20 mouse cellular contexts compared by ENCODE assay signal in genomic region chr13:20783648-20784047, GRCm38 (mm10).
"Had no signal": no experiment of that assay in that cellular context is flagged by ENCODE, and none has a peak within 500 bp of the region (broad histone marks: within the 10 kb centered on the region; RNA-seq: fewer than 3 reads in every experiment).

No protein-coding gene starts in this region.

- H3K27ac ChIP-seq: gastrocnemius, adult 2 months; heart, embryonic 13.5 days; heart, embryonic 15.5 days; hindbrain, embryonic 13.5 days; hindbrain, embryonic 15.5 days; hindbrain, postnatal 0 days; limb, embryonic 13.5 days; limb, embryonic 15.5 days; liver, embryonic 12.5 days; liver, embryonic 14.5 days had no signal

- H3K9ac ChIP-seq: heart, embryonic 13.5 days; heart, embryonic 15.5 days; hindbrain, embryonic 13.5 days; hindbrain, embryonic 15.5 days; limb, embryonic 13.5 days; limb, embryonic 15.5 days; liver, embryonic 12.5 days; liver, embryonic 14.5 days had no signal

- ATAC-seq: hindbrain, postnatal 0 days; liver, embryonic 12.5 days had no signal

- H3K4me2 ChIP-seq: heart, embryonic 11.5 days; heart, embryonic 13.5 days; heart, embryonic 15.5 days; hindbrain, embryonic 13.5 days; hindbrain, embryonic 15.5 days; limb, embryonic 13.5 days; limb, embryonic 15.5 days; liver, embryonic 12.5 days had no signal

- H3K4me3 ChIP-seq: gastrocnemius, adult 2 months; heart, embryonic 13.5 days; heart, embryonic 15.5 days; hindbrain, embryonic 13.5 days; hindbrain, embryonic 15.5 days; limb, embryonic 13.5 days; limb, embryonic 15.5 days; liver, embryonic 12.5 days had no signal

- H3K27me3 ChIP-seq: heart, embryonic 13.5 days; heart, embryonic 15.5 days; hindbrain, embryonic 13.5 days; hindbrain, embryonic 15.5 days; limb, embryonic 13.5 days; limb, embryonic 15.5 days; liver, embryonic 12.5 days had no signal

- H3K4me1 ChIP-seq: heart, embryonic 13.5 days; heart, embryonic 15.5 days; hindbrain, embryonic 13.5 days; hindbrain, embryonic 15.5 days; limb, embryonic 13.5 days; limb, embryonic 15.5 days; liver, embryonic 12.5 days had no signal

- DNase-seq: gastrocnemius, adult 2 months; gastrocnemius, postnatal 10 days; gastrocnemius, postnatal 25 days; heart, adult 18-20 months; heart, postnatal 14 days; heart, postnatal 36 days; kidney, postnatal 10 days; layer of hippocampus, adult 9-11 months; layer of hippocampus, postnatal 36 days; left cerebral cortex, postnatal 4 days had no signal

- H3K36me3 ChIP-seq: heart, embryonic 13.5 days; heart, embryonic 15.5 days; hindbrain, embryonic 13.5 days; hindbrain, embryonic 15.5 days; limb, embryonic 13.5 days; limb, embryonic 15.5 days; liver, embryonic 12.5 days had no signal

- H3K9me3 ChIP-seq: heart, embryonic 13.5 days; heart, embryonic 15.5 days; hindbrain, embryonic 13.5 days; hindbrain, embryonic 15.5 days; limb, embryonic 13.5 days; limb, embryonic 15.5 days; liver, embryonic 12.5 days had no signal
